Mouse (Mus musculus) stomach, postnatal 0 days (tissue): ENCODE measurements around the gene Lmnb2. TPM values are rescaled to one million over a fixed set of nuclear protein-coding genes. Genes with fewer than 3 reads are reported as not detected.
A peak's percentile ranks its signal among the peaks of the same experiment; 100 is the strongest.

Experiments used
- ATAC-seq: fragments of 200-750 bp; cut with Nextera tagmentation; 2 replicates; pipeline ENCODE4 v1.8.0; 2017; ENCODE audit not compliant: low FRiP score, low TSS enrichment
- DNase-seq: peaks from one replicate; pipeline ENCODE4 v3.0.0-alpha.2; 2016; ENCODE audit warnings: low spot score
- H3K27ac ChIP-seq: fragments of 300-500 bp; sonication (generic); replicated peaks from 2 replicates; pipeline ENCODE4 v1.5.1; 2014; ENCODE audit warnings: mild to moderate bottlenecking, control low read depth
- H3K27me3 ChIP-seq: fragments of 300-500 bp; sonication (generic); 2 replicates; pipeline ENCODE4 v1.6.1; 2014; ENCODE audit warnings: low read length; ENCODE audit not compliant: control insufficient read depth, insufficient read depth
- H3K36me3 ChIP-seq: fragments of 300-500 bp; sonication (generic); 2 replicates; pipeline ENCODE4 v1.6.1; 2014; ENCODE audit warnings: low read length, mixed read lengths; ENCODE audit not compliant: control insufficient read depth, insufficient read depth
- H3K4me1 ChIP-seq: fragments of 300-500 bp; sonication (generic); replicated peaks from 2 replicates; pipeline ENCODE4 v1.6.1; 2014; ENCODE audit warnings: antibody characterized with exemption; ENCODE audit not compliant: control insufficient read depth, insufficient read depth
- H3K4me2 ChIP-seq: fragments of 300-500 bp; sonication (generic); replicated peaks from 2 replicates; pipeline ENCODE4 v1.6.1; 2014; ENCODE audit warnings: low read depth, mild to moderate bottlenecking, control low read depth, moderate library complexity
- H3K4me3 ChIP-seq: fragments of 300-500 bp; sonication (generic); 2 replicates; pipeline ENCODE4 v1.5.1; 2014; ENCODE audit warnings: low read depth, low read length, control low read depth
- H3K9ac ChIP-seq: fragments of 300-500 bp; sonication (generic); 2 replicates; pipeline ENCODE4 v1.6.1; 2014; ENCODE audit warnings: mild to moderate bottlenecking, low read length, control low read depth, mixed read lengths
- H3K9me3 ChIP-seq: fragments of 300-500 bp; sonication (generic); 2 replicates; pipeline ENCODE4 v1.6.1; 2016; ENCODE audit warnings: low read length; ENCODE audit not compliant: control insufficient read depth
- CTCF ChIP-seq: IDR thresholded peaks from 2 replicates; pipeline ENCODE4 v1.5.1; 2016; ENCODE audit warnings: antibody characterized with exemption, low read depth, mild to moderate bottlenecking, moderate library complexity
- EP300 ChIP-seq: optimal IDR thresholded peaks from 2 replicates; pipeline ENCODE3; 2016; ENCODE audit warnings: antibody characterized with exemption
- WGBS: fragments of 180-500 bp; shearing (Covaris S2); extraction: QIAGEN DNeasy Blood & Tissue Kit; methylation state at CpG from one replicate; pipeline ENCODE4 v1.1.7; 2014; 5-methylcytosine and 5-hydroxymethylcytosine counted together
- polyA plus RNA-seq: library from polyadenylated mRNA; unstranded; fragments of >200 nt; fragmentation: Nextera tagmentation; extraction: Ambion mirVana; gene quantifications from 2 replicates; pipeline ENCODE4 v1.2.1, GENCODE M21; 2015

Gene Lmnb2
- polyA plus RNA-seq, 1 experiment from 2014 or later = 12.4 TPM

GRCm38 (mm10) chr10:80897861-80898510 is 20.1 kb downstream of the Lmnb2 start:
- WGBS = 34% methylated on average over 41 of the region's 41 CpGs
- H3K27me3 ChIP-seq = no peaks in the 10 kb centered on the region
- ATAC-seq = no peak
- no peak overlapping the region for H3K9ac ChIP-seq
- no peak overlapping the region for H3K4me2 ChIP-seq
- 0 out of 2 replicates have a peak, but pooled peaks cover 5% of the 10 kb centered on the region for H3K36me3 ChIP-seq
- peaks cover 3% of the 10 kb centered on the region for H3K4me1 ChIP-seq
- DNase-seq = no peak
- H3K9me3 ChIP-seq = no peaks in the 10 kb centered on the region
- TF ChIP-seq CTCF (no peak), EP300 (no peak)
- no peak overlapping the region for H3K27ac ChIP-seq
- no peak overlapping the region for H3K4me3 ChIP-seq

GRCm38 (mm10) chr10:80896581-80897485 is 21.2 kb downstream of the Lmnb2 start:
- Histone ChIP-seq H3K4me2 (no peak overlapping the region), H3K27ac (no peak overlapping the region), H3K4me3 (no peak overlapping the region), H3K4me1 (peaks cover 3% of the 10 kb centered on the region), H3K9me3 (no peaks in the 10 kb centered on the region), H3K36me3 (no peaks in the 10 kb centered on the region), H3K27me3 (no peaks in the 10 kb centered on the region), H3K9ac (no peak overlapping the region)
- no peak for TF ChIP-seq EP300
- TF ChIP-seq CTCF = no peak
- DNase-seq = no peak
- ATAC-seq = no peak
- WGBS = 66% methylated on average over 24 of the region's 24 CpGs

- Histone ChIP-seq H3K4me1 (peaks cover 3% of the 10 kb centered on the region), H3K9ac (no peak overlapping the region), H3K4me2 (no peak overlapping the region), H3K36me3 (no peaks in the 10 kb centered on the region), H3K27ac (no peak overlapping the region), H3K9me3 (no peaks in the 10 kb centered on the region), H3K4me3 (no peak overlapping the region), H3K27me3 (no peaks in the 10 kb centered on the region)
- WGBS = 78% methylated on average over 6 of the region's 6 CpGs
- TF ChIP-seq CTCF (no peak), EP300 (no peak)
- ATAC-seq (no peak), DNase-seq (no peak)
These were observed 22.3 kb downstream of the Lmnb2 start for GRCm38 (mm10) chr10:80895697-80896096.

- Histone ChIP-seq H3K4me2 (no peak overlapping the region), H3K27ac (no peak overlapping the region), H3K4me3 (no peak overlapping the region), H3K9ac (no peak overlapping the region), H3K9me3 (no peaks in the 10 kb centered on the region), H3K36me3 (no peaks in the 10 kb centered on the region), H3K4me1 (peaks cover 3% of the 10 kb centered on the region), H3K27me3 (no peaks in the 10 kb centered on the region)
- DNase-seq = no peak
- ATAC-seq = no peak
- WGBS = 87% methylated on average over 7 of the region's 7 CpGs
- TF ChIP-seq EP300 (no peak), CTCF (no peak)
These were observed 22.9 kb downstream of the Lmnb2 start for GRCm38 (mm10) chr10:80895100-80895499.

GRCm38 (mm10) chr10:80887181-80887580 is 30.9 kb downstream of the Lmnb2 start:
- no peak overlapping the region for H3K4me2 ChIP-seq
- 51% methylated on average over 11 of the region's 11 CpGs for WGBS
- no peak for TF ChIP-seq EP300
- no peak for TF ChIP-seq CTCF
- H3K9me3 ChIP-seq = no peaks in the 10 kb centered on the region
- H3K4me3 ChIP-seq = no peak overlapping the region
- no peaks in the 10 kb centered on the region for H3K36me3 ChIP-seq
- no peak overlapping the region for H3K9ac ChIP-seq
- DNase-seq = no peak
- H3K27ac ChIP-seq = no peak overlapping the region
- H3K27me3 ChIP-seq = no peaks in the 10 kb centered on the region
- ATAC-seq = no peak
- H3K4me1 ChIP-seq = no peaks in the 10 kb centered on the region

- Histone ChIP-seq H3K36me3 (no peaks in the 10 kb centered on the region), H3K4me2 (no peak overlapping the region), H3K27me3 (no peaks in the 10 kb centered on the region), H3K4me3 (no peak overlapping the region), H3K4me1 (no peaks in the 10 kb centered on the region), H3K27ac (no peak overlapping the region), H3K9ac (no peak overlapping the region), H3K9me3 (no peaks in the 10 kb centered on the region)
- no peak; the same call in 1 of the 2 replicates for ATAC-seq
- DNase-seq = peak; percentile 79
- 32% methylated on average over 10 of the region's 10 CpGs for WGBS
- TF ChIP-seq CTCF = peak; percentile 81
- no peak for TF ChIP-seq EP300
These were observed 36.7 kb downstream of the Lmnb2 start for GRCm38 (mm10) chr10:80881301-80881700.
